Mouse (Mus musculus) cerebellum, postnatal 10 days (tissue): Measurements from ENCODE around the gene Slc12a6.
"Not testable (repeated sequence)": the region's sequence is repeated elsewhere in the genome, so short reads cannot be mapped to it uniquely, and the experiment has no call there.

Experiments used
- DNase-seq, 2 experiments: peaks; one replicate each; pipeline ENCODE4 v3.0.0; 2021; ENCODE audit warnings: mixed read lengths in 2 of 2

The Slc12a6 gene

DNA sequence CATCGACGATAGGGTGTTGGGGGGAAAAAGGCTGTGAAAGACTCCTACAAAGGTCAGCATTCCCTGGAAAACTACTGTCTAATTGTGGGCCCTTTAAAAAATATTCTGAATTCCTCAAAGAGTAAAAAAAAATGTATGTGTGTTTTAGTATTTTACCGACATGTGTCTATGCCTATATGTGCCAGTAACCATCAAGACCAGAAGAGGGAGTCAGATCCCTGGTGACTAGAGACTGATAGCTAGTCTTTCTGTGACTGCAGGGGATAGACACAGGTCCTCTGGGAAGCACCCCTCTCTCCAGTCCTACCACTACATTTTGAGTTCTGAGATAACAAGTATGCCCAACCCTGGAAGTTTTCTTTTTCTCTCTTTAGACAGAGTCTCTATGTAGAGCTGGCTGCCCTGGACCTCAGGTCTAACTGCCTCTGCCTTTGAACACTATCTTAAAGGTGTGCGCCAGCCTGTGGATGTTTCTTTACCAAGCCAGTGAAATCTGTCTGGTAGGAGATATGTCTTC is 2.8 kb upstream of the Slc12a6 start:
- peak in 1 of 2 experiments; percentile 25 for DNase-seq

DNA sequence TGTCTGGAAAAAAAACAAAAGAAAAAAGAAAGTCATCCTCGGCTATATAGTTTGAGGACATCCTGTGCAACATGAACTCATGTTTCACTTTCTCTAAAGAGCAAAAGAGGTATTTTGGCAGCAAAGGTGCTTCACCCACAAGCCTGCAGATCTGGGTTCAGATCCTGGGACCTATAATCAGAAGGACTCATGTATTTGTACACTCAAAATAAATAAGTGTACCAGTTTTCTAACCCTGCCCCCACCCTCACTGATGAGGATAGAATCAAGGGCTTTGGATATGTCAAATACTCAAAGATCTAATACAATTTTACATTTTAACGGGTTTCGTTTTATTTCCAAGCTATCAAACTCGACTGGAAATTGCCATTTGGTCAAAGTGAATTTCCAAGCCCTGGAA is 1.3 kb upstream of the Slc12a6 start:
- no peak for DNase-seq

DNA sequence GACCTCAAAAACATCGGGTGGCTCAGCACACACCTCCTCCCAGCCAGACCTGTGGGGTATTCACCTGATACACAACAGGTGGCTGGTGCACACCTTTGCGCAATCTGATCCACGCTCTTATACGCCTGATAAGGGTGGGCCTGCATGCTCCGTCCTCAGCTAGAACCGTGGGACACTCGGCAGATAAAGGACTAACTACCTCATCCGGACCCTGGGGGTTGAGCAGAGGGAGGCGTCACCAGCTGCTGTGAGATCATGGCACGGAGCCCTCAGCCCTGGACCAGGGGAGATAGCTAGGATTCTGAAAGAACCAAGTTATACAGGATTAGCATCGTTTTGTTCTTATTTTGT is 592 bp downstream of the Slc12a6 start, which contains the start of gene Gm21985:
TSS of gene Gm21985 (plus strand) at position 73 of the 351 bp plus-strand sequence.
- DNase-seq = peak; percentile 78 to 79

DNA sequence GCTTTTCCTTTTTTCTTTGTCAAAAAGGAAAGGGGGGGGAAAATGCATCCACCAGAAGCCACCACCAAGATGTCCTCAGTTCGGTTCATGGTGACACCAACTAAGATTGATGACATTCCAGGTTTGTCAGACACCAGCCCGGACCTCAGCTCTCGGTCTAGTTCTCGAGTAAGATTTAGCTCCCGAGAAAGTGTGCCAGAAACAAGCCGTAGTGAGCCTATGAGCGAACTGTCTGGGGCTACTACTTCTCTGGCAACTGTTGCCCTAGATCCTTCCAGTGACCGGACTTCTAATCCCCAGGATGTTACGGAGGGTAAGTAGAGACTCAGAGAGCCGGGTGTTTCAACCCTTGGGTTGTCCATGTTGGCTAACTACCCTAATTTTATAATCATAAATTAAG is 1.2 kb downstream of the Slc12a6 start:
- peak; percentile 31 to 40 for DNase-seq

DNA sequence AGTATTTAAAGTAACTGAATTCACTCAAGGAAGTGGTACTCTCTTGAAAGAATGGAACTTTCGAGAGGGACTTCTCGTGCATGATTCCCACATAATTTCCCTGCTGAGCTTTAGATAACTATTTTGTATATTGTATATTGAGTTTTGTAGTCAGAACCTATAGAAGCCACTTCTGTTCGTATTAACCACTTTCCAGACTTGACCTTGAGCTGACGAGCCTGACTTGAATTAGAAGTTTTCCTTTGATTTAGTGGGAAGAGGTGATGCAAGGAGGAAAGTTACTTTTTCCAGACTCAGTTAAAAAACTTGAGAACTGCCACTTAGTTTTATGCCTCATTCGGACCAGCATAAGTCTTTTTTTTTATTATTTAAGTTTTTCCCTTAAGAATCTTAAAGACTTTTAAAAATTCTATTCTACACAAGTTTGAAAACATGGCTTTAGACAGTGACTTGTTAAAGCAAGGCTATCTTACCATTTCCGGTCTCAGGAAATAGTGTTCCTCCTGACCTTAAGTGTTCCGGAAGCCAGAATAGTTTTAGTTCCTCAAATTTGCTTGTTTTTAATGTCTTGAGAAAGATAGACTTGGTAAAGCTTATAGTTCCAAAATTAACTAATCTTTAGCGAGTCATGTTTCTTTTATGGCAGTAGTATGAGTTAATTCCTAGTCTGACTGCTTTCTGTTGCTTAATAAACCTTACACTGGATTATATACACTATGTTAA is 2.1 kb downstream of the Slc12a6 start:
- no peak for DNase-seq

DNA sequence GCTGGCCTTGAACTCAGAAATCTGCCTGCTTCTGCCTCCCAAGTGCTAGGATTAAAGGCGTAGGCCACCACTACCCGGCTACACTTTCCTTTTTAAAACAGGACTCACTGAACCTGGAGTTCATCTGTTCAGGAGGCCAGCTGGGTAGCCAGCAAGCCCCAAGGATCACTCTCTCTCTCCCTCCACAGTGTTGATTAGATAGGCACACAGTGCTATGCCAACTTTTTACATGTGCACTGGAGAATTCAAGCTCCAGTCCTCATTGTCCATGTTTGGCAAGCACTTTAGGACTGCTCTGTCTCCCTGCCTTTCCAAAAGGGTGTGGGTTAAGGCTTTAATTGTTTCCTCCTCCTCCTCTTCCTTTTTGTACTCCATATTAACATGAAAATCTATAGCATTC is 4.4 kb downstream of the Slc12a6 start:
- no peak for DNase-seq

DNA sequence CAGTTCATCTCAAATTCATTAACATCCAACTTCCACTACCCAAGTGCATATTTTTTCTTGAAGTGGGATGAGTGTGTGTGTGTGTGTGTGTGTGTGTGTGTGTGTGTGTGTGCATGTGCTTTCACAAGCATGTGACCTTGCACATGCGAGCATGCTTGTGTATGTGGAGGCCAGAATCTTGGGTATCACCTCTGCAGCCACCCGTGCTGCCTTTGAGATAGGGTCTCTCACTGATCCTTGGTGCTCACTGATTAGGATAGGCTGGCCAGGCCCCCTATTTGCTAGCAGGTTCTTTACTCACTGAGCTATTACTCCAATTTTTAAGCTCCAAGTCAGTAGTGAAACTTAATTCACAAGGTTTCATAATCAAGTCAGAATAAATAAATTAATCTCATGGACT is 7.3 kb downstream of the Slc12a6 start:
- DNase-seq = no peak

DNA sequence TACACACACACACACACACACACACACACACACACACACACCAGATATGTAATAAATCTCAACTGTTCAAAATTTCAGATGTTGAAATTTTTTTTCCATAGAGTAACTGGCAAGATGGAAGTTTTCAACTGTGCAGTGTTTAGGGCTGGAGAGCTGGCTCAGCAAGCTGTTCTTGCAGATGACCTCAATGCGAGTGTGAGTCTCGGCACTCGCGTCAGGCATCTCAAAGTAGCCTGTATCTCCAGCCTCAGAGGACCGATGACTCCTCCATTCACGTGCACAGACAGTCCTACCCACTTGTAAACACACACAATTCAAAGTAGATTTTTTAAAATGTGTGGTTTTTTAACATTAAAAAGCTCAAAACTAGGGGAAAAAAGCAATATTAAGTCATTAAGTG is 7.8 kb downstream of the Slc12a6 start:
- no peak for DNase-seq

DNA sequence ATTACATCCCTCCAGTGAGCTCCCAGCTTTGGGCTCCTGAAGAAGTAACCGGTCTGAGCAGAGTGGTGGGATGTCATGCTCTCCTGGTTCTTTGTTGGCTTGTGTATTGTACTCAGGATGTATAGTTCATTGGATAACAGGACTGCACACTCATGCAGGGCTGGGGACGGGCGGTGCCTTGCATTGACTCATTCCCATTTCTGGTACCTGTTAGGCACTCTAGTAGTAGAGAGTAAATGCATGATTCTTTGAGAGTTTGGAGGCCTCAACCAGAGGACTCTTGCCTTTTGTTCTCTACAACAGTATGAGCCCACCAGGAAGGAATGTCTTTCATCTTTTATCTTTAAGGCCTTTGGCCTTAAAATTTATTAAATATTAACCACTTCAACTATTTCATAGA is 11.2 kb downstream of the Slc12a6 start:
- no peak for DNase-seq

DNA sequence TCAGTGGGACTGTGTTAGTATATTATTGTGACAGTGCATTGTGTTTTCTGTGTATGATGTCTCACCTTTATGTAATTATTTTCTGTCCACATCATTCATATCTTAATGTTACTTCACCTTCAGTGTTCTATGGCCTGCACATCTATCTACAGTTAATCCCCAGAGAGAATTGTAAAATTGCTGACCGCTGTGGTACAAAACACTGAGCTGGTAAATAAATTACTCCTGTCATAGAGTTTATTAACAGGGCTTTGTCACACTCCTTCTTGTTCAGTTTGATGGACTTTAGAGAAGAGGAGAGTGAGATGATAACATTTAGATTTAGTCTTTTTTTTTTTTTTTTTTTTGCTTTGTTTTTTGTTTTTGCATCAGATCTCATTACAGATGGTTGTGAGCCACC is 17.2 kb downstream of the Slc12a6 start:
- DNase-seq = no peak

DNA sequence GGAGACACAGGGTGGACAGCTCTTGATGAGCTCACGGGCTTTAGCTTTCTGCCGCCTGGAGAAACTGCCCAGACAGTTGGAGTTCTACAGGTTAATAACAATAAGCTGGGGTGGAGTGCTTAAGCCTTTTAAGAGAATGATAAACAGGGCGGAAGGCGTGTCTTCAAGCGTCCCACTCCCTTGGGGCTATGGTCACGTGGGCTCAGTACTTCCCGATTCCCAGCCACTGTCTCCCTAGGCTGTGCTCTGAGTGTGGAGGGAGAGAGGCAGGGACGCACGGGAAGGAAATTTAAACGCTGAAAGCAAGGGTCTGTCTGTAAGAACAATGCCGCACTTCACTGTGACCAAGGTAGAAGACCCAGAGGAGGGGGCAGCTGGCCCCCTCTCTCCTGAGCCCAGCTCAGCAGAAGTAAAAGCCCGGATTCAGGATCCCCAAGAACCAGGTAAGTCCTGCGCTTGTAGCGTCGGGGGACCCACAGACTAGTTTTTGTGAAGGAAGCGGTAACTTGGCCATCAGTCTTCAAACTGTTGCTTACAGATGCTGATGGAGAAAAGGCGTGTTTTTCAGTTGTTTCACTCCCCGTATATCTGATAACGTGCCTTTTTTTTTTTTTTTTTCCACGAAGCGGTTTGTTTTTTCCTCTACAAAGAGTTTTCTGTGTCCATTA is 18.9 kb downstream of the Slc12a6 start:
- peak; percentile 35 to 46 for DNase-seq

DNA sequence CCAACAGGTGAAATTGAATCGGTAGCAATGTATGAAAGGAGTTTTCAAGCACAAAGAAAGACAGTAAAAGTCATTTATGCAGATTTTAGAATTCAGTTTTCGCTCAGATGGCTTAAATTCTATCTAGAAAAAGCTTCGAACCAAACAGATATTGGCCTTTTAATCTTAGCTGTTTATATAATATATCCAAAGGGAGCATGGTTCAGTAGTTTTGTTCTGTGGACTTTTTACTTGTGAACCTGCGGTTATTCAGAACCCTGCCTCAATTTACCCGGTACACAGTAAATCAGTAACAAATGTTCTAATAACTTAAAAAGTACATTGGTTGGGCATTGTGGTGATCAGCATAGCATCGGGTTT is 19.4 kb downstream of the Slc12a6 start:
- DNase-seq = no peak

DNA sequence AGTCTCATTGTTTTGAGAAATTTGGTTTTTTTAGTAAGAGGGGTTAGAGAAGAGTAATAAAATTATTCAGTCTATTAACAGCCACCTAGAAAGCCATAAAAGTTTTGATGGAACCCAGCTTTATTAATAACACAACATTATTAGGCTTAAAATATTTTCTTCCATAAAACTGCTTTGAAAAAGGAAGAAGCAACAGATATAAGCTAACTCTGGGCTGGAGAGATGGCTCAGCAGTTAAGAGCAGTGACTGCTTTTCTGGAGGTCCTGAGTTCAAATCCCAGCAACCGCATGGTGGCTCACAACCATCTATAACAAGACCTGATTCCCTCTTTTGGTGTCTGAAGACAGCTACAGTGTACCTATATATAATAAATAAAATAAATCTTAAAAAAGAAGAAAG is 20.4 kb downstream of the Slc12a6 start:
- DNase-seq = not testable (repeated sequence)

DNA sequence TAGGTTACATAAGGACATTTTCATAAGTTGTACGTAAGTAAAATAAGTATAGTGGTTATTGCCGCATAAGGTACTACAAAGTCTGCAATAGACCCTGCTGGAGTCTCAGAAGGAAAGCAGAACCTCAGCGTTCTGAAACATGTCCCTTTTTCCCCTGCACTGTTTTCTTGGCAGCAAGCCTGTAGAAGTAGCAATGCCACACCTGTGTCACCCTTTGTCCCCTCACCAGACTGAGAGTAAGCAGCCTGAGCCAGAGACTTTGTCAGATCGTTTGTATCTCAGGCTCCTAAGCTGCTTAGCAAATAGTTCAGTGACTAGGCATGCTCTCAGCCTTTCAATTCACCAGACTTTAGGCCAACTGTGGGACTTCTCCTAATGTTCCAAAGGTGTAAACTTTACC is 21.4 kb downstream of the Slc12a6 start:
- DNase-seq = no peak

DNA sequence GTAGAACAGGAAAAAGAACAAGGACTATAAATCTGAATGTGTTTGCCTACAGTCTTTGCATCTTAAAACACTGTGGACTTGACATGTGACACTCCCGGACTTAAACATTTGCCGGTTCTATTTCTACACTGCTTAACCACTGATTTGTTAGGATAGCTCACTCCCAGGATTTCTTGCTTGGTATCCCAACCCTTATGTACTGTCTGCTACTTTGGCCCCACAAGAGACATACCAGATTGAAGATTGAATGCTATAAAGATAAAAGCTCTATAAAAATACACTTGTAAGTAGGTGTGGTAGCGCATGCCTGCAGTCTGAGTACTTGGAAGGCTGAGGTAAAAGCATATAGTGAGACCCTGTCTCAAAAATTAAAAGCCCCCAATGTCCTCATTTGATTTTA is 23.9 kb downstream of the Slc12a6 start:
- DNase-seq = no peak

DNA sequence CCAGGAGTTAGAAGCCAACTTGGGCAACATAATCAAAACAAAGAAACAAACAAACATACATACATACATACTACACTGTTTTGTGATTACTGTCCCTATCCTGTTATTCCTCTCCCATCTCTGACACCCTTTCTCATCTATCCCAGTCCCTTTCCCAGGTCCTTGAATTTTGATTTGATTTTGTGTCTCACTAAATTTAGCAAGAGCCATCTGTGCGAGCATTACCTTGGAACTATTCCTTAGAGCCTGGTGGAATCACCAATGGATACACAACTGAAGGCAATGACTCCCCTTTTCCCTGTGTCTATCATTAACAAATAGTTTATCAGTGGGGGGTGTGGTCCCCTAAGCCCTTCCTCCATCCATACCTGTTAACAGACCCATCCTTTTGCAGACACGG is 27.2 kb downstream of the Slc12a6 start:
- peak in 1 of 2 experiments; percentile 6 for DNase-seq

DNA sequence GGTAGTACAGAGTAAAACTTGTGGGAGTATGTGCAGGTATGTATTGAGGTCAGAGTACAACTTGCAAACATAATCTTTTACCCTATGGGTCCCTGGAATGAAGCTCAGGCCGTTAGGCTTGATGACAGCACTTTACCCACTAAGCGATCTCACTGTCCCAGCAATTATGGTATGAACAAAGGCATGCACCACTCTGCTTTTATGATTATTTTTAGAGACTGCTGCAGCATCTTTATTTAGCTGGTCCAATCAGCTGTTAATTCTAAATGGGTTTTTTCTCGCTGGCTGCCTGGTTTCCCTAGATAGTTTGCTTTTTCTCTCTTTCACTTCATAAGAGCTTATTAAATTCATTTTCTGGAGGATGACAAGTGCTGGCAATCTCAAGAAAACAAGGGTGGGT is 30.6 kb downstream of the Slc12a6 start:
- no peak for DNase-seq

DNA sequence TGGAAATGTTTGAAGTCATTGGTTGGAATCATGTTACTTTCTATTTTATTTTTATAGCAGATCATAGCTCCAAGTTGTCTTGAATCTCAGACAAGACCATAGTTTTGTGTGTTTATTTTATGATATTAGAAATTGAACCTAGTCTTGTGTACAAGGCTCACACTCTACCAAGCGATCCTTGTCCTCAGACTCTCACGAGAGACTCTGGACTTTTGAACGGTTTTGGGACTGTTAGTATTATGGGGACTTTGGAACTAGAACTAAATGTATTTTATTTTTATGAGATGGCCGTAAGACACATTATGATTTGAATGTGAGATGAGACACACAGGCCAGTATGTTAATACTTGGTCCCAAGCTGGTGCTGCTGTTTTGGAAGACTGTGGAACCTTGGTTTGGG is 32.6 kb downstream of the Slc12a6 start:
- no peak for DNase-seq

DNA sequence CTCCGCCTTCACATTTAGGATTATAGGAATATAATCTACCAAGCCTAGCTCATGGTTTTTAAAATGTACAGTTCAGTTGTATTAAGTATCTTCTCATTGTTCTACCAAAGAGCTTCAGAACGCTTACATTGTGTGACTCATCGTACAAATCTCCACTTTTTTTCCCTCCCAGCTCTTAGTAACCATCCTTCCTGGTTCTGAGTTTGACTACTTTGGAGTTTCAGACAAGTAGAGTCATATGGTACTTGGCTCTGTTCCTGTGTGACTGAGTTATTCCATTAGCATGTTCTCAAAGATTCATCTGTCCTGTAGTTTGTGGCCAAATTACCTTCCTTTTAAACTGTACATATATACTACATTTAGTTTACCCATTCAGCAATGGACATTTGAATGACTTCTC is 43.0 kb downstream of the Slc12a6 start:
- DNase-seq = no peak

DNA sequence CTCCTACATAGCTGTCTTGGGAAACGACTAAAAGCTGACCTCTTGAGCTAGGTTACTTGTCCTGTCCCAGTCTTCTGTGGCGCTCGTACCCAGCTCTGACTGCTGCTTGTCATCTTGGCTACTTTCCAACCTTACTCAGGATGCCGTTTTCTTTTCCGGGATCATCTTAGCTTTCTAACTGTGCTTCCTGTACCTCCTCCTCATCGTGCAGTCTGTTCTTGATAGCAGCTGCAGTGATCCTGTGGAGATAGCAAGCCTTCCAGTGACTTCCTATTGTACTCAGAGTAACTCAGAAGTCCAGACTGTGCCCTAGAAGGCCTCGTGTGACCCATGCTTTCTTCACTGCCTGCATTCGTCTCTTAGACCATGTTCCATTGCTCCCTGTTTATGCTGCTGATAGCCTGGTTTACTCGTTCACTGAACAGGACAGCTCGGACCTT is 43.6 kb downstream of the Slc12a6 start:
- peak in 1 of 2 experiments; percentile 32 for DNase-seq

DNA sequence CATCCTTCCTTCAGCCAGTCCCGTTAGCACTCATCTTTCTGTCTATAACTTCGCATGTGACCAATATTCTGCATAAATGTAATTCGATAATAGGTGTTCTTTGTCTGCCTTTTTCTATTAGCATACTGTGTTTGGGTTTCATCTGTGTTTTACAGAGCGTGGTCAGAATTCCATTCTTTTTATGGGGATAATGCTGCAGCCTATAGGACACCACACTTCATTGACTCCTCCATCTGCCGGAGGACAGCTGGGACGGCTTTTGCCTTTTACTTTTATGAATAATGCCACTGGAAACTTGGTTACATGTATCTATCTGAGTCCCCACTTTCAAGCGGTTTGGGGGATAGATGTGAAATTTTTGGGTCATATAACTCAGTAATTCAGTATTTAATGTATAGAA is 50.0 kb downstream of the Slc12a6 start:
- no peak for DNase-seq

DNA sequence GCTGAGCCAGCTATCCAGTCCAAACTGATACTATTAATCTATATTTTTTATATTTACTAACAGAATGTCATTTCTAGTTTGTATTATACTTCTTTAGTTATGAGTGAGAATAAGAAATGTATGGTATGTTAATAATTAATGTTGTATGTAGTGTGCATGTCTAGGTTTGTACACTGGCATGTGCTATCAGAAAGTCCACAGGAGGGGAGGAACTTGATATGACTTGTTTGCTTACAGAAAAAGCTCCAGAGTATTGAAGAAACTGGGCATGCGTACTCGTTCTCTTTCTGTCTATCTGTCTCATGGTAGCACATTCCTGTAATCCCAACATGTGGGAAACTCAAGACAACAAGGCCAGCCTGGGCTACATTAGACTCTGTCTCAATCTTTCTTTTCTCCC is 52.6 kb downstream of the Slc12a6 start:
- DNase-seq = no peak

DNA sequence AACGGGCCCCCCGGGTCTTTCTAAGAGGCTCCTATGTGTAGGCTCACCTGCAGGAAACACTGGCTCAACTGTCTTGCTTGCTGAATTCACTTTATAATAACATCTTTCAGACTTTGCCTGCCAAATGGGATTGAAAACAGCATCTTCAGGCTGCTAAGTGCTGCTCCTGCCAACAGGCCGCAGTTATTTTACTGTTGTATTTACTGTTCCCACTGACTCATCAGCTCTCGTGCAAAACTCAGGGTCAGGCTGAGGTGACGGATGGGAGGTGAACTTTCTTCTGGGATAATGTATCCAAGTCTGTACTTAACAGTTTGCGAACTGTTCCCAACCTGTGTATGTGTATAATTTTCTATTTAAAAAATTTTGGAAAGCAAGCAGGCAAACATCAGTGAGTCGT is 53.3 kb downstream of the Slc12a6 start:
- no peak for DNase-seq

DNA sequence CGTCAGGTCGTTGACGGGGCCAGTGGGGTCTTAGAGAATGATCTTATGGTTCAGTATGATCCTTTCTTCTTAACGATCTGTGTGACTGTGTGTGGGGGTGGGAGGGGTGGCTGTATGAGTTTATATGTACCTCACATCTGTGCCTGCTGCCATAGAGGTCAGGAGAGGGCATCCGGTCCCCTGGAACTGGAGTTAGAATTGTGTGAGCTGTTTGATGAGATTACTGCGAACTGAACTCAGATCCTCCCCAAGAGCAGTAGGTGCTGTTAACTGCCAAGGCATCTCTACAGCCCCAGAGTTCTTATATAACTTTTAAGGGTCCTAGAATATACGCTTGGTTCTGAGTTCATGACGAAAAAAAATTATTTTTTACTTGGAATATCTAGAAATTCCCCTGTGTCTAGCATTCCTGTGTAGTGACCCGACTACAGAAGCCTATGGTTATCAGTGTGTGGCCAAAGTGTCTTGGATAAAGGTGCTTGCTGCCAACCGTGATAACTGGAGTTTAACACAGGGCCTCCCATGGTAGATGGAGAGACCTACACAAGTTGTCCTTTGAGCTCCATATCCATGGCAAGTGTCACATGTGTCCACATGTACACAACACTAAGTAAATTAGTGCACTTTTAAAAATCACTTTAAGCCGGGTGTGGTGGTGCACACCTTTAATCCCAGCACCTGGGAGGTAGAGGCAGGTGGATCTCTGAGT is 62.6 kb downstream of the Slc12a6 start:
- DNase-seq = no peak
